Mouse (Mus musculus): ENCODE data around the gene Aplnr. TPM values are rescaled to one million over a fixed set of nuclear protein-coding genes. Genes with fewer than 3 reads are reported as not detected.

The Aplnr gene
- polyA plus RNA-seq (2014; fragmentation: Nextera tagmentation; extraction: Ambion mirVana), result 26.2 and 26.8 TPM in 2 replicates

GRCm38 (mm10) chr2:85136089-85136488 is at the start of gene Aplnr:
Aplnr (plus strand) TSS chr2:85136225.
- no peak for ATAC-seq (ENCODE audit: insufficient number of reproducible peaks, insufficient read depth, low FRiP score, low read depth)
- Histone ChIP-seq H3K9ac (ENCODE audit: low read length) (no peak within 1 kb of the TSS; the same call in 1 of the 2 replicates), H3K27me3 (ENCODE audit: control insufficient read depth, insufficient read depth, low read length) (no peaks in the 10 kb centered on the region), H3K4me1 (ENCODE audit: control insufficient read depth in 2 of 2, insufficient read depth in 2 of 2, low read length in 2 of 2) (peaks cover 2 to 15% of the 10 kb centered on the region in 2 experiments; a peak in 3 of 4 replicates), H3K27ac (replicated peaks in 1 of 2; ENCODE audit: control insufficient read depth in 1 of 2, insufficient read depth in 1 of 2, low read depth in 2 of 2, low read length in 2 of 2) (no peak within 1 kb of the TSS), H3K4me3 (ENCODE audit: control insufficient read depth in 1 of 2, insufficient read depth in 1 of 2, low read depth in 1 of 2, low read length in 2 of 2) (peak within 1 kb of the TSS; percentile 7 to 18; a peak in 3 of 4 replicates), H3K4me2 (ENCODE audit: low read length) (no peak within 1 kb of the TSS), H3K9me3 (ENCODE audit: control insufficient read depth, low read length) (no peaks in the 10 kb centered on the region), H3K36me3 (ENCODE audit: control insufficient read depth, insufficient read depth, low read length) (no peaks in the 10 kb centered on the region)
- 28% methylated on average over 4 of the region's 4 CpGs for WGBS

DNA sequence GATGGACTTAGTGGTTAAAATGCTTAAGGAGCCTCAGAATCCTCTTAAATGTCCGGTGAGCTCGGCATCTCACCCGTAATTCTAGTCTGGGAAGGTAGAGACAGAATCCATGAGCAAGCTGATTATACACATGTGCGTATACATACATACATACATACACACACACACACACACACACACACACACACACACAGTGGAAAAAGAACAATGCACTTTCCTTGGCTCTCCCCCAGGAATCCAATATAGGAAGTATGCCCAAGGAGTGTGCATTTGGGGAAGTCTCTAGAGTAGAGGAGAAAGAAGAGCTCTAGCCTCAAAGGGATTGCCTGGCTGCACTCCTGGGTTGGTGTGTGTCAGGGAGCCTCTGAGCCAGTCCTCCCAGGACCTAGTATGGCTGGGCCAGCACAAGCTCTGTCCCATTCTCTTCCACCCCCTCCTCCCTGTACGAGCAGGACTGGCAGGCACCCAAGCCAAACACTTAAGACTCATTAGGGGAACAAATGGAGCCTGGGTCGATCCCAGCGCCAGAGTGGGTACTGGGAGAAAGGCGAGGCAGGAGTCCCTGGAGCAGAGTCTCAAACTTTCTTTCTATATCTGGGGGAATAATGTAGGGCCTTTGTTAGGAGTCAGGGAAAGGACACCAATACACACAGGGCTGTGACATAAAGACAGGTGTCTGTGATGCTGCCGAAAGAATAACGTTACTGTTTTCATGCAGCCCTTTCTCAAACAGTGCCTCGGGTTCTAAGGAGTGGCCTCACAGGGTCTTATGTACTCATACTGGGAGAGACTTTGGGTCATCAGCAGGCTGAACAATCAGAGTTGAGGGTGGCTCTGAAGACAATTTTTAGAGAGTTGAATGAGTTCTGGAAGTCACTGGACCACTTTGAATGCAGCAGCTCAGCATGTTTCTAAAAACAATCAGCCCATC is 47.0 kb upstream of the Aplnr start:
- Histone ChIP-seq H3K9ac (ENCODE audit: low read length) (no peak overlapping the region), H3K9me3 (ENCODE audit: control insufficient read depth, low read length) (no peaks in the 10 kb centered on the region), H3K36me3 (ENCODE audit: control insufficient read depth, insufficient read depth, low read length) (no peaks in the 10 kb centered on the region), H3K4me3 (ENCODE audit: control insufficient read depth in 1 of 2, insufficient read depth in 1 of 2, low read depth in 1 of 2, low read length in 2 of 2) (no peak overlapping the region), H3K27me3 (ENCODE audit: control insufficient read depth, insufficient read depth, low read length) (no peaks in the 10 kb centered on the region), H3K27ac (replicated peaks in 1 of 2; ENCODE audit: control insufficient read depth in 1 of 2, insufficient read depth in 1 of 2, low read depth in 2 of 2, low read length in 2 of 2) (no peak overlapping the region; a peak in 1 of 4 replicates), H3K4me2 (ENCODE audit: low read length) (0 out of 2 replicates have a peak overlapping the region, but pooled peaks have one; percentile 3), H3K4me1 (ENCODE audit: control insufficient read depth in 2 of 2, insufficient read depth in 2 of 2, low read length in 2 of 2) (peaks cover 0 to 7% of the 10 kb centered on the region in 2 experiments; a peak in 3 of 4 replicates)
- peak; percentile 72 for ATAC-seq (ENCODE audit: insufficient number of reproducible peaks, insufficient read depth, low FRiP score, low read depth)
- 47% methylated on average over 11 of the region's 11 CpGs for WGBS

DNA sequence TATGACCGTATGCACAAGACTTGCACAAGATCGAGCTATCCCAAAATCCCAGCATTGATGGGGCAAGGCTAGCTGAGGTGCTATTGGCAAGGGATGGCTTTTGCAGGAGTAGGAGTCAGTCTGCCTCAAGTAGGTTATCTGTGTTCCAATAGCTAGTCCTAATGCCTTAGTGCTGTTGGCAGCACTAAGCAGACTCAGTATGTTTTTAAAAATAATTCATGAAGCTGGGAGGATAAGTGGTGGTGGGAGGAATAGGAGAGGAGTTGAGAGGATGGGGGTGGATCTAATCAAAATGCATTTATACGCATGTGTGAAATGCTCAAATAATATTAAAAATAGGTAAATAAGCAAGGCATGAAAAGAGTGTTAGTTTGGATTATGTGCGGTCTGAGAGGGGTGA is 44.7 kb upstream of the Aplnr start:
- no peaks in the 10 kb centered on the region for H3K36me3 ChIP-seq (ENCODE audit: control insufficient read depth, insufficient read depth, low read length)
- H3K9ac ChIP-seq (ENCODE audit: low read length), result no peak overlapping the region
- H3K9me3 ChIP-seq (ENCODE audit: control insufficient read depth, low read length), result no peaks in the 10 kb centered on the region
- no peaks in the 10 kb centered on the region for H3K27me3 ChIP-seq (ENCODE audit: control insufficient read depth, insufficient read depth, low read length)
- peaks cover 5 to 14% of the 10 kb centered on the region in 2 experiments for H3K4me1 ChIP-seq (ENCODE audit: control insufficient read depth in 2 of 2, insufficient read depth in 2 of 2, low read length in 2 of 2)
- 85% methylated on average over 4 of the region's 4 CpGs for WGBS
- H3K4me3 ChIP-seq (ENCODE audit: control insufficient read depth in 1 of 2, insufficient read depth in 1 of 2, low read depth in 1 of 2, low read length in 2 of 2), result no peak overlapping the region
- no peak for ATAC-seq (ENCODE audit: insufficient number of reproducible peaks, insufficient read depth, low FRiP score, low read depth)
- no peak overlapping the region for H3K4me2 ChIP-seq (ENCODE audit: low read length)
- H3K27ac ChIP-seq (replicated peaks in 1 of 2; ENCODE audit: control insufficient read depth in 1 of 2, insufficient read depth in 1 of 2, low read depth in 2 of 2, low read length in 2 of 2), result no peak overlapping the region

- no peaks in the 10 kb centered on the region for H3K36me3 ChIP-seq (ENCODE audit: control insufficient read depth, insufficient read depth, low read length)
- H3K9me3 ChIP-seq (ENCODE audit: control insufficient read depth, low read length), result no peaks in the 10 kb centered on the region
- 100% methylated on average over 1 of the region's 1 CpGs for WGBS
- no peak overlapping the region for H3K4me2 ChIP-seq (ENCODE audit: low read length)
- no peaks in the 10 kb centered on the region for H3K27me3 ChIP-seq (ENCODE audit: control insufficient read depth, insufficient read depth, low read length)
- peaks cover 5 to 14% of the 10 kb centered on the region in 2 experiments for H3K4me1 ChIP-seq (ENCODE audit: control insufficient read depth in 2 of 2, insufficient read depth in 2 of 2, low read length in 2 of 2)
- ATAC-seq (ENCODE audit: insufficient number of reproducible peaks, insufficient read depth, low FRiP score, low read depth), result no peak
- no peak overlapping the region for H3K27ac ChIP-seq (replicated peaks in 1 of 2; ENCODE audit: control insufficient read depth in 1 of 2, insufficient read depth in 1 of 2, low read depth in 2 of 2, low read length in 2 of 2)
- no peak overlapping the region for H3K4me3 ChIP-seq (ENCODE audit: control insufficient read depth in 1 of 2, insufficient read depth in 1 of 2, low read depth in 1 of 2, low read length in 2 of 2)
- H3K9ac ChIP-seq (ENCODE audit: low read length), result no peak overlapping the region
Observed at GRCm38 (mm10) chr2:85093376-85093775, 42.6 kb upstream of the Aplnr start.

- H3K27me3 ChIP-seq (ENCODE audit: control insufficient read depth, insufficient read depth, low read length), result no peaks in the 10 kb centered on the region
- no peaks in the 10 kb centered on the region; the same call in 1 of the 2 replicates for H3K9me3 ChIP-seq (ENCODE audit: control insufficient read depth, low read length)
- H3K36me3 ChIP-seq (ENCODE audit: control insufficient read depth, insufficient read depth, low read length), result no peaks in the 10 kb centered on the region
- no peak for ATAC-seq (ENCODE audit: insufficient number of reproducible peaks, insufficient read depth, low FRiP score, low read depth)
- H3K4me1 ChIP-seq (ENCODE audit: control insufficient read depth in 2 of 2, insufficient read depth in 2 of 2, low read length in 2 of 2), result peaks cover 7 to 12% of the 10 kb centered on the region in 2 experiments
- no peak overlapping the region for H3K27ac ChIP-seq (replicated peaks in 1 of 2; ENCODE audit: control insufficient read depth in 1 of 2, insufficient read depth in 1 of 2, low read depth in 2 of 2, low read length in 2 of 2)
- H3K4me2 ChIP-seq (ENCODE audit: low read length), result no peak overlapping the region
- 62% methylated on average over 5 of the region's 5 CpGs for WGBS
- H3K9ac ChIP-seq (ENCODE audit: low read length), result no peak overlapping the region
- H3K4me3 ChIP-seq (ENCODE audit: control insufficient read depth in 1 of 2, insufficient read depth in 1 of 2, low read depth in 1 of 2, low read length in 2 of 2), result no peak overlapping the region
Observed at GRCm38 (mm10) chr2:85095906-85096305, 40.1 kb upstream of the Aplnr start.

- Histone ChIP-seq H3K9me3 (ENCODE audit: control insufficient read depth, low read length) (peaks cover 5% of the 10 kb centered on the region; the same call in 1 of the 2 replicates), H3K4me1 (ENCODE audit: control insufficient read depth in 2 of 2, insufficient read depth in 2 of 2, low read length in 2 of 2) (peaks cover 7 to 12% of the 10 kb centered on the region in 2 experiments), H3K4me3 (ENCODE audit: control insufficient read depth in 1 of 2, insufficient read depth in 1 of 2, low read depth in 1 of 2, low read length in 2 of 2) (no peak overlapping the region), H3K4me2 (ENCODE audit: low read length) (no peak overlapping the region), H3K9ac (ENCODE audit: low read length) (no peak overlapping the region), H3K27me3 (ENCODE audit: control insufficient read depth, insufficient read depth, low read length) (no peaks in the 10 kb centered on the region), H3K36me3 (ENCODE audit: control insufficient read depth, insufficient read depth, low read length) (no peaks in the 10 kb centered on the region), H3K27ac (replicated peaks in 1 of 2; ENCODE audit: control insufficient read depth in 1 of 2, insufficient read depth in 1 of 2, low read depth in 2 of 2, low read length in 2 of 2) (peak overlapping the region in 1 of 2 experiments; percentile 70; a peak in 1 of 4 replicates)
- ATAC-seq (ENCODE audit: insufficient number of reproducible peaks, insufficient read depth, low FRiP score, low read depth), result no peak
- whole genome bisulfite sequencing, result 81% methylated on average over 2 of the region's 2 CpGs
Observed at GRCm38 (mm10) chr2:85098014-85098413, 38.0 kb upstream of the Aplnr start.

GRCm38 (mm10) chr2:85098824-85099511 is 37.1 kb upstream of the Aplnr start:
- no peak overlapping the region for H3K9ac ChIP-seq (ENCODE audit: low read length)
- ATAC-seq (ENCODE audit: insufficient number of reproducible peaks, insufficient read depth, low FRiP score, low read depth), result peak; percentile 86
- H3K9me3 ChIP-seq (ENCODE audit: control insufficient read depth, low read length), result peaks cover 5% of the 10 kb centered on the region; the same call in 1 of the 2 replicates
- 38% methylated on average over 7 of the region's 7 CpGs for WGBS
- H3K4me2 ChIP-seq (ENCODE audit: low read length), result peak overlapping the region; percentile 16; the same call in 1 of the 2 replicates
- H3K27me3 ChIP-seq (ENCODE audit: control insufficient read depth, insufficient read depth, low read length), result no peaks in the 10 kb centered on the region
- H3K4me3 ChIP-seq (ENCODE audit: control insufficient read depth in 1 of 2, insufficient read depth in 1 of 2, low read depth in 1 of 2, low read length in 2 of 2), result no peak overlapping the region
- H3K4me1 ChIP-seq (ENCODE audit: control insufficient read depth in 2 of 2, insufficient read depth in 2 of 2, low read length in 2 of 2), result peaks cover 7 to 12% of the 10 kb centered on the region in 2 experiments
- peak overlapping the region; percentile 70 to 90 for H3K27ac ChIP-seq (replicated peaks in 1 of 2; ENCODE audit: control insufficient read depth in 1 of 2, insufficient read depth in 1 of 2, low read depth in 2 of 2, low read length in 2 of 2)
- H3K36me3 ChIP-seq (ENCODE audit: control insufficient read depth, insufficient read depth, low read length), result no peaks in the 10 kb centered on the region
